23 mouse cellular contexts compared by ENCODE assay signal in the genomic region with DNA sequence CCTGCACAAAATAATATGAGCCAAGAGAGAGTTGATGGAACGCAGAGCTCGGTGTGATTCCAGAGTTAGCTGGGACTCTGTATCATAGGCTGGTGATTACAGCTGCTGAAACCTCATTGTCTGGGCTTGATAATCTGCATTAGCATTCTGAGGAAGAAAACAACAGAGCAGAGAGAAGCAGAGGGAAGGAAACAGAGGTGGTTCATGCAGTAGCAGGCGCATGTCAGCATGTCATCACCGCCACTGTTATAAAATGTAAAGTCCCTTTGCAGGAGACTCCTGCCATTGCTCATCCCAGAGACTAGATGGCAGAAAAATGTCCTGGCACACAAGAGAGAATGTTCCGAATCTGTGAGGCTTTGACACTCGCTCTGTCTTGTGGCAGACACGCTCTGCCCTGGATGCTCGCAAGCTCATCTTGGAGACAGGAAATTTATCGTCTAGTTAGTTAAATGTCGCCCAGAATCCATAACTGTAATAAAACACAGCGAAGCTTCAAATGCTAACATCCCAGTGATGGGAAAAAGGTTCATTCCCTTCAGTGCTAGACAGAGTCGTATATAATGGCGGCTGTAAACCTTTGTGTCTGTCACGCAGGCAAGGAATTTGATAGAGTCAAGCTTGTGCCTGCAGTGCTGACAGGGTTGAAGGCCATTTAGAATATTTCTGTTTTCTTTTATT.
A peak's percentile ranks its signal among the peaks of the same experiment; 100 is the strongest.
DNase-seq lines count a peak whose midpoint lies in the region; ATAC-seq and TF ChIP-seq lines count a peak whose summit lies in the region.
"Had no signal": no experiment of that assay in that cellular context is flagged by ENCODE, and none has a peak within 500 bp of the region (broad histone marks: within the 10 kb centered on the region; RNA-seq: fewer than 3 reads in every experiment).

No protein-coding gene starts in this region.

- no peaks in the 10 kb centered on the region for H3K27me3 ChIP-seq in forebrain, postnatal 0 days (ENCODE audit: insufficient read depth, low read length)
- H3K27me3 ChIP-seq in forebrain, embryonic 12.5 days, result no peaks in the 10 kb centered on the region
- H3K27me3 ChIP-seq in hindbrain, embryonic 15.5 days, result no peaks in the 10 kb centered on the region
- no peaks in the 10 kb centered on the region for H3K27me3 ChIP-seq in midbrain, embryonic 14.5 days (ENCODE audit: control insufficient read depth, insufficient read depth, low read length)
- no peaks in the 10 kb centered on the region for H3K27me3 ChIP-seq in neural tube, embryonic 15.5 days (replicated peaks)
- H3K27me3 ChIP-seq: heart, embryonic 15.5 days; intestine, embryonic 15.5 days; liver, embryonic 13.5 days; stomach, embryonic 15.5 days had no signal

- 73% methylated on average over 14 of the region's 14 CpGs for WGBS in forebrain, postnatal 0 days
- WGBS in forebrain, embryonic 12.5 days, result 80% methylated on average over 14 of the region's 14 CpGs
- WGBS in hindbrain, embryonic 15.5 days, result 67% methylated on average over 14 of the region's 14 CpGs
- 73% methylated on average over 14 of the region's 14 CpGs for WGBS in midbrain, embryonic 14.5 days
- 41% methylated on average over 14 of the region's 14 CpGs for WGBS in neural tube, embryonic 15.5 days

- no peak overlapping the region for H3K9ac ChIP-seq in forebrain, postnatal 0 days
- H3K9ac ChIP-seq in forebrain, embryonic 12.5 days, result no peak overlapping the region
- H3K9ac ChIP-seq in hindbrain, embryonic 15.5 days, result no peak overlapping the region
- H3K9ac ChIP-seq in midbrain, embryonic 14.5 days (replicated peaks; ENCODE audit: low read length), result no peak overlapping the region
- H3K9ac ChIP-seq in neural tube, embryonic 15.5 days (replicated peaks), result no peak overlapping the region
- H3K9ac ChIP-seq: heart, embryonic 15.5 days; intestine, embryonic 15.5 days; liver, embryonic 13.5 days; stomach, embryonic 15.5 days had no signal

- H3K36me3 ChIP-seq in forebrain, postnatal 0 days (ENCODE audit: insufficient read depth), result no peaks in the 10 kb centered on the region
- no peaks in the 10 kb centered on the region for H3K36me3 ChIP-seq in forebrain, embryonic 12.5 days (replicated peaks)
- H3K36me3 ChIP-seq in hindbrain, embryonic 15.5 days, result peaks cover 4% of the 10 kb centered on the region; the same call in 1 of the 2 replicates
- H3K36me3 ChIP-seq in midbrain, embryonic 14.5 days (ENCODE audit: control insufficient read depth, insufficient read depth, low read length), result no peaks in the 10 kb centered on the region
- H3K36me3 ChIP-seq in neural tube, embryonic 15.5 days, result 0 out of 2 replicates have a peak, but pooled peaks cover 2% of the 10 kb centered on the region
- H3K36me3 ChIP-seq: forebrain, embryonic 10.5 days; heart, embryonic 15.5 days; intestine, embryonic 15.5 days had no signal

- no peak overlapping the region for H3K4me3 ChIP-seq in forebrain, postnatal 0 days (ENCODE audit: low read depth, low read length)
- no peak overlapping the region for H3K4me3 ChIP-seq in forebrain, embryonic 12.5 days (replicated peaks)
- no peak overlapping the region for H3K4me3 ChIP-seq in hindbrain, embryonic 15.5 days
- no peak overlapping the region for H3K4me3 ChIP-seq in midbrain, embryonic 14.5 days (replicated peaks; ENCODE audit: low read depth, low read length)
- H3K4me3 ChIP-seq in neural tube, embryonic 15.5 days (replicated peaks), result no peak overlapping the region
- H3K4me3 ChIP-seq: forebrain, embryonic 10.5 days; heart, embryonic 15.5 days; intestine, embryonic 15.5 days; liver, embryonic 13.5 days; stomach, embryonic 15.5 days had no signal

- no peaks in the 10 kb centered on the region for H3K9me3 ChIP-seq in forebrain, postnatal 0 days (ENCODE audit: low read length)
- no peaks in the 10 kb centered on the region for H3K9me3 ChIP-seq in forebrain, embryonic 12.5 days
- H3K9me3 ChIP-seq in hindbrain, embryonic 15.5 days, result no peaks in the 10 kb centered on the region
- no peaks in the 10 kb centered on the region for H3K9me3 ChIP-seq in midbrain, embryonic 14.5 days (ENCODE audit: control insufficient read depth, low read length)
- H3K9me3 ChIP-seq in neural tube, embryonic 15.5 days (replicated peaks), result no peaks in the 10 kb centered on the region
- H3K9me3 ChIP-seq: heart, embryonic 15.5 days; intestine, embryonic 15.5 days; liver, embryonic 13.5 days; stomach, embryonic 15.5 days had no signal

- DNase-seq in forebrain, postnatal 0 days, result no peak
- peak; percentile 34 for DNase-seq in midbrain, embryonic 14.5 days
- DNase-seq in adipocyte (ENCODE audit: low spot score), result no peak
- no peak for DNase-seq in adrenal gland, postnatal 4 days (ENCODE audit: low spot score in 2 of 2)
- DNase-seq: adrenal gland, postnatal 10 days; cerebellum, postnatal 10 days; heart, postnatal 4 days; kidney, adult 9 months; kidney, postnatal 25 days; liver, embryonic 13.5 days; lung, adult 2 months; lung, postnatal 14 days; right cerebral cortex, postnatal 4 days; thymus, adult 18-20 months; thymus, postnatal 36 days had no signal

- no peak overlapping the region for H3K4me2 ChIP-seq in forebrain, postnatal 0 days (ENCODE audit: low read depth)
- no peak overlapping the region for H3K4me2 ChIP-seq in forebrain, embryonic 12.5 days
- H3K4me2 ChIP-seq in hindbrain, embryonic 15.5 days, result no peak overlapping the region
- H3K4me2 ChIP-seq in midbrain, embryonic 14.5 days (ENCODE audit: low read length), result no peak overlapping the region
- H3K4me2 ChIP-seq in neural tube, embryonic 15.5 days, result peak overlapping the region; percentile 28
- H3K4me2 ChIP-seq: heart, embryonic 15.5 days; intestine, embryonic 15.5 days; liver, embryonic 13.5 days; stomach, embryonic 15.5 days had no signal

- H3K27ac ChIP-seq in forebrain, postnatal 0 days (ENCODE audit: low read depth, low read length), result no peak overlapping the region
- no peak overlapping the region for H3K27ac ChIP-seq in forebrain, embryonic 12.5 days
- H3K27ac ChIP-seq in hindbrain, embryonic 15.5 days (replicated peaks), result peak overlapping the region; percentile 63
- H3K27ac ChIP-seq in midbrain, embryonic 14.5 days (replicated peaks; ENCODE audit: low read depth, low read length), result no peak overlapping the region; the same call in 1 of the 2 replicates
- H3K27ac ChIP-seq in neural tube, embryonic 15.5 days (replicated peaks), result peak overlapping the region; percentile 81
- H3K27ac ChIP-seq: forebrain, embryonic 10.5 days; heart, embryonic 15.5 days; intestine, embryonic 15.5 days; liver, embryonic 13.5 days; stomach, embryonic 15.5 days had no signal

- TF ChIP-seq CTCF in forebrain, postnatal 0 days (IDR thresholded peaks at IDR 0.05; ENCODE audit: low read depth), result no peak

- no peaks in the 10 kb centered on the region for H3K4me1 ChIP-seq in forebrain, postnatal 0 days (ENCODE audit: insufficient read depth)
- peaks cover 8% of the 10 kb centered on the region for H3K4me1 ChIP-seq in forebrain, embryonic 12.5 days
- 0 out of 2 replicates have a peak, but pooled peaks cover 4% of the 10 kb centered on the region for H3K4me1 ChIP-seq in hindbrain, embryonic 15.5 days (replicated peaks)
- H3K4me1 ChIP-seq in midbrain, embryonic 14.5 days (ENCODE audit: control insufficient read depth, insufficient read depth, low read length), result 0 out of 2 replicates have a peak, but pooled peaks cover 3% of the 10 kb centered on the region
- H3K4me1 ChIP-seq in neural tube, embryonic 15.5 days, result peaks cover 15% of the 10 kb centered on the region
- H3K4me1 ChIP-seq: heart, embryonic 15.5 days; intestine, embryonic 15.5 days; liver, embryonic 13.5 days; stomach, embryonic 15.5 days had no signal

- peak; percentile 43; the same call in 1 of the 2 replicates for ATAC-seq in forebrain, postnatal 0 days
- no peak for ATAC-seq in forebrain, embryonic 12.5 days (ENCODE audit: low FRiP score)
- ATAC-seq in hindbrain, embryonic 15.5 days (ENCODE audit: low FRiP score, low read depth), result peak; percentile 48; the same call in 1 of the 2 replicates
- ATAC-seq in midbrain, embryonic 14.5 days (ENCODE audit: low FRiP score, low TSS enrichment), result no peak
- ATAC-seq in neural tube, embryonic 15.5 days (ENCODE audit: low FRiP score), result peak; percentile 76
- ATAC-seq: activated CD4-positive, CD25-positive, alpha-beta regulatory T cell, adult 4 months; intestine, embryonic 15.5 days had no signal

Comparison
In these comparisons a context has a peak if more than half of its experiments do, and no peak if none do; other contexts are left out.
1. ATAC-seq: peak in forebrain, postnatal 0 days (single experiment), hindbrain, embryonic 15.5 days (single experiment) and neural tube, embryonic 15.5 days (single experiment); none in forebrain, embryonic 12.5 days (single experiment) and midbrain, embryonic 14.5 days (single experiment).
2. H3K27ac ChIP-seq: peak in hindbrain, embryonic 15.5 days (single experiment) and neural tube, embryonic 15.5 days (single experiment); none in forebrain, postnatal 0 days (single experiment), forebrain, embryonic 12.5 days (single experiment) and midbrain, embryonic 14.5 days (single experiment).